Mouse (Mus musculus) neural tube, embryonic 14.5 days (tissue): Measurements from ENCODE around the gene Selenot. TPM values are rescaled to one million over a fixed set of nuclear protein-coding genes. Genes with fewer than 3 reads are reported as not detected.
A peak's percentile ranks its signal among the peaks of the same experiment; 100 is the strongest.

Experiments used
- ATAC-seq: fragments of 200-750 bp; cut with Nextera tagmentation; 2 replicates; pipeline ENCODE4 v1.8.0; 2017; ENCODE audit warnings: low read depth, mild to moderate bottlenecking, moderate TSS enrichment, moderate library complexity
- H3K27ac ChIP-seq: fragments of 300-500 bp; sonication (generic); 2 replicates; pipeline ENCODE4 v1.5.1; 2014; ENCODE audit warnings: low read depth, mild to moderate bottlenecking, control low read depth, low read length, moderate library complexity, mixed read lengths
- H3K27me3 ChIP-seq: fragments of 300-500 bp; sonication (generic); 2 replicates; pipeline ENCODE4 v1.6.1; 2014; ENCODE audit warnings: low read length; ENCODE audit not compliant: control insufficient read depth, insufficient read depth
- H3K36me3 ChIP-seq: fragments of 300-500 bp; sonication (generic); 2 replicates; pipeline ENCODE4 v1.6.1; 2014; ENCODE audit warnings: low read length, mixed read lengths; ENCODE audit not compliant: control insufficient read depth, insufficient read depth
- H3K4me1 ChIP-seq: fragments of 300-500 bp; sonication (generic); 2 replicates; pipeline ENCODE4 v1.6.1; 2014; ENCODE audit warnings: low read length; ENCODE audit not compliant: control insufficient read depth, insufficient read depth
- H3K4me2 ChIP-seq: fragments of 300-500 bp; sonication (generic); 2 replicates; pipeline ENCODE4 v1.6.1; 2014; ENCODE audit warnings: mild to moderate bottlenecking, low read depth, low read length, control low read depth
- H3K4me3 ChIP-seq: fragments of 300-500 bp; sonication (generic); 2 replicates; pipeline ENCODE4 v1.5.1; 2014; ENCODE audit warnings: low read depth, low read length, control low read depth, mixed read lengths
- H3K9ac ChIP-seq: fragments of 300-500 bp; sonication (generic); replicated peaks from 2 replicates; pipeline ENCODE4 v1.6.1; 2014; ENCODE audit warnings: low read depth, mild to moderate bottlenecking, control low read depth, low read length, mixed read lengths
- H3K9me3 ChIP-seq: fragments of 300-500 bp; sonication (generic); 2 replicates; pipeline ENCODE4 v1.6.1; 2016; ENCODE audit warnings: low read length; ENCODE audit not compliant: control insufficient read depth
- WGBS: fragments of 180-500 bp; shearing (Covaris S2); extraction: QIAGEN DNeasy Blood & Tissue Kit; methylation state at CpG from one replicate; pipeline ENCODE4 v1.1.7; 2014; 5-methylcytosine and 5-hydroxymethylcytosine counted together
- polyA plus RNA-seq: library from polyadenylated mRNA; unstranded; fragments of >200 nt; fragmentation: Nextera tagmentation; extraction: Ambion mirVana; gene quantifications from 2 replicates; pipeline ENCODE4 v1.2.1, GENCODE M21; 2014

The Selenot gene
- polyA plus RNA-seq, 1 experiment from 2014 or later: 36.7 TPM

DNA sequence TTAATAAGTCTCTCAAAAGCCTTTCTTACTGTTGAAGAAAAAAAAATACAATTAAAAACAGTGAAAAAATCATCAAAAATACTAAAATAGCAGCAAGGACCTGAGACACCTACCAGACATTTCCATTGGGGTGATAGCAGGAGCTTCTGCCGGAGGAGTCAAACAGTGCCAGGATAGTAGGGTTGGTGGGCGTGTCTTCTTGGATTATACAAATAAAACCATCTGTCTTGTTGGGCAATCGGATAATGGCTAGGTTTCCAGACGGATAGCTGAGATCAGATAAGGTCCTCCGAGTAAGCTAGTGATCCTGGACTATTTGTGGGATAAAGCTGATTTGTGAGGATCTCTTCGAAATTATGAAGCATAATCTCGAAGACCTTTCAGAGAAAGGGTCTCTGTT, 44.6 kb downstream of the Selenot start:
- Histone ChIP-seq H3K4me3 (no peak overlapping the region), H3K4me1 (no peaks in the 10 kb centered on the region), H3K27ac (no peak overlapping the region), H3K4me2 (no peak overlapping the region), H3K36me3 (no peaks in the 10 kb centered on the region), H3K9me3 (no peaks in the 10 kb centered on the region), H3K27me3 (no peaks in the 10 kb centered on the region), H3K9ac (no peak overlapping the region)
- WGBS: 84% methylated on average over 7 of the region's 7 CpGs
- no peak for ATAC-seq

DNA sequence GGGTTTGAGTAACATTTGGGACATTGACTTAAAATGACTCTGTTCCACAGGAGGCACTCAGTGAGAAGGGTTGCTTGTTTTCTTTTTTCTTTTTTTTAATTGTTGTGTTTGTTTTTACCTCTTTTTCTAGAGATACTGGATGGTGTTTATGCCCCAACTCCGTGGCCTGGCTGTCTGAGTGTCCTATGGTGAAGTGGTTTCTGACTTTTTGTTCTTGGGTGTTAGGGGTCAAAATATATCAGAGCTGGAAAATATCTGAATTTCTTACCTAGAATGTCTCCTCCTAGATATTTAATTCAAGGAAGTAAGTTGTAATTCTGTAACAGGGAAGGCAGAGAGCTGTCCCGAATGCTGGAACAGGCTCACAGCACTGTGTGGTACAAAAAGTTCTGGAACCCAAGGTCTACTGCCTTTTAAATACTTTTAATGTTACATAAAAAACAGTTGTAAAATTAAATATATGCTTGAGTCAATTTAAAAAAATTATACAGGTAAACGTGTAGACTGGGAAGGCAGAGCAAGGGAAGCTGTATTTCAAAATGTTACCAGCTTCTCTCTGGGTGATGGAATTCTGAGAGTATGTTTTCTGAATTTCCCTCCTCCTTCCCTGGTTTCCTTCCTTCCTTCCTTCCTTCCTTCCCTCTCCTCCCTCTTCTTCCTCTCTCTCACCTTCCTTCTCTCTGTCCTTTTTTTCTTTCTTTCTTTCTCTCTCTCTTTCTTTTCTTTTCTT, 46.4 kb downstream of the Selenot start:
- Histone ChIP-seq H3K4me1 (no peaks in the 10 kb centered on the region), H3K9ac (no peak overlapping the region), H3K4me3 (no peak overlapping the region), H3K4me2 (no peak overlapping the region), H3K27ac (no peak overlapping the region), H3K27me3 (no peaks in the 10 kb centered on the region), H3K36me3 (no peaks in the 10 kb centered on the region), H3K9me3 (no peaks in the 10 kb centered on the region)
- WGBS: 79% methylated on average over 3 of the region's 3 CpGs
- no peak for ATAC-seq

DNA sequence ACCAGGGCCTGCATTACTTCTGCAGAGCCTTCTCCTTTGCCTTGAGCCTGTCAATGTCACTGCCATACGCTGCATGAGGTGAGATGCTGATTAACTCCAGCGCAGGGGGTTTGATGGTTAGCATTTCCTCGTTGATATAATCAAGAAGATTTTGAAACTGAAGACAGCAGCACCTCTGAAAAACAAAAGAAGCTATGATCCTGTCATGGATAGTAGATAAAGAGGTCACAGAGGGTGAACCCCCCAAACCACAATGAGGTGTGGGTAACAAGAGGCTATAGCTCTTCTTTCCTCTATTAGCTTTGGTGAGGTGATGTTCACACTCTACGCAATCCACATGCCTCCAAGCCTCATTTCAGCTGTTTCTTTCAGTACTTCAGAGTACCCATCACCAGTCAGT, 48.5 kb downstream of the Selenot start:
- Histone ChIP-seq H3K4me1 (no peaks in the 10 kb centered on the region), H3K27me3 (no peaks in the 10 kb centered on the region), H3K4me2 (no peak overlapping the region), H3K27ac (no peak overlapping the region), H3K9me3 (no peaks in the 10 kb centered on the region), H3K9ac (no peak overlapping the region), H3K36me3 (no peaks in the 10 kb centered on the region), H3K4me3 (no peak overlapping the region)
- WGBS: 92% methylated on average over 4 of the region's 4 CpGs
- ATAC-seq: no peak

DNA sequence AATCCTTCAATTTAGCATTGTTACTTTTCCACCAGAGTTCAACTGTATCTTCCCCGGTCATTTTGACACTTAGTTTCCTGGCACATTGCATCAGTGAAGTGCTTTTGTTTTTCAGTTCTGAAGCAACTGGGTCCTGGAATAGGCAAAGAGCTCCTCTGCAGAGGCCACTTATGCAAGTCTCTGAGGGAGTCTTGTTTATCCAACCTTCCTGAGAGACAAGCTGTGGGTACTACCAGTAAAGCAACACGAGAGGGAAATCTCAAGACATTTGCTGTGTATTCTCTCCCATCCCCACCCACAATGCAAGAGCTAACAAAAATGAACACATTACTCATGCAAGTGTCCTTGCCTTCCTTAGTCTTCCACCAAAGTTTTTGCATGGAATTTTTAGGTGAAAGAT, 55.3 kb downstream of the Selenot start:
- H3K4me3 ChIP-seq: no peak overlapping the region
- no peaks in the 10 kb centered on the region for H3K36me3 ChIP-seq
- H3K9me3 ChIP-seq: no peaks in the 10 kb centered on the region
- H3K4me2 ChIP-seq: no peak overlapping the region
- ATAC-seq: no peak
- H3K9ac ChIP-seq: no peak overlapping the region
- H3K27me3 ChIP-seq: no peaks in the 10 kb centered on the region
- peaks cover 5% of the 10 kb centered on the region; the same call in 1 of the 2 replicates for H3K4me1 ChIP-seq
- WGBS: 92% methylated on average over 2 of the region's 2 CpGs
- H3K27ac ChIP-seq: no peak overlapping the region

DNA sequence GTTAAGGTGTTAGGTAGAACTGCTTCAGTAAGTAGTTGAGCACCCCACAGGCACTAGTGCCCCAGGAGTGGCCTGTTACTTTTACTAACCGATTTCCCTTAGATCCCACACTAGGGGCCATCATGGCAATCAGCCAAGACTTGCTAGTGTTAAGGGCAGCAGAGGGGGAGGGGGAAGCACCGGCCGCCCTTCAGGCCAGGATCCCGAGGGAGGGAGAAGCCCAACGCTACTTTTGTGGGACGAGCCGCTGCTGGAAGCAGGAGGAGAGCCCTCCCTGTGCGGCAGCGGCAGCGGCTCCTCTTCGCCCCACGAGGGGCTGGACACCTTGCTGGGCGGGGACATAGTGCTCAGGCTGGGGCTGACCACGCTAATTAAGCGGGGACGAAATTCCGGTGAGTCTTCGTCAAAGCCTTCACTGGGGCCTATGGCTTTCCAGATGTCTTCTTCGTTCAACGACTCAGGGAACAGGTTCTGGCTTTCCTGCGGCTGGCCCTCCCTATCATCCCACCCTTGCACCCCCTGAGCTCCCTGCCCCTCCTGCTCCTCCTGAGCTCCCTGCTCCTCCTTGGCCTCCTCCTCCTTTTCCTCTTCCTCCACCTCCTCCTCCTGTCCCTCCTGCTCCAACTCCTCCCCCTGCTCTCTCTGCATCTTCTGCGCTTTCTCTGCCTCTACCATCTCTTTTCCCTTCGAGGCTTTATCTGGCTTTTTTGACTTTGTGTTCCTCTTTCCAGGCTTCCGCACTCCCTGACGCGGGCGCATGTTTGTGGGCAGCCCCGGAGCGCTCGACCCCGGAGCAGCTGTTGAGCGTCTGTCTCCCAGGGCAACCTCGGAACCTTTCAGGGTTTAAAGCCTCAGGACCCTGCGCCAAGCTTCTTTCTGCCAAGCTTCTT, 60.2 kb downstream of the Selenot start, which contains the start of gene Erich6:
Erich6 (minus strand) TSS at position 802 of the 890 bp plus-strand sequence.
- H3K9me3 ChIP-seq: no peaks in the 10 kb centered on the region
- no peaks in the 10 kb centered on the region for H3K36me3 ChIP-seq
- under 1% methylated on average over 33 of the region's 34 CpGs for WGBS
- H3K27ac ChIP-seq: no peak within 1 kb of the TSS
- peak within 1 kb of the TSS; percentile 39 for H3K4me3 ChIP-seq
- peaks cover 8% of the 10 kb centered on the region; the same call in 1 of the 2 replicates for H3K4me1 ChIP-seq
- no peaks in the 10 kb centered on the region for H3K27me3 ChIP-seq
- peak within 1 kb of the TSS; percentile 76 for H3K4me2 ChIP-seq
- peak within 1 kb of the TSS; percentile 58 for H3K9ac ChIP-seq
- ATAC-seq: peak; percentile 85

Other genes with a start within 250 kb of the Selenot start
- gene Tsc22d2, start 161.9 kb upstream of the Selenot start, polyA plus RNA-seq: 13.3 and 15.7 TPM in 2 replicates
- gene Eif2a, start 50.8 kb upstream of the Selenot start, polyA plus RNA-seq: 41.4 and 43.4 TPM in 2 replicates
- 46.2 and 68.5 TPM in 2 replicates for gene Serp1, start 50.7 kb upstream of the Selenot start, polyA plus RNA-seq
- gene Erich6, start 60.6 kb downstream of the Selenot start, polyA plus RNA-seq: 0.23 and 0.29 TPM in 2 replicates
- 12.1 and 14.3 TPM in 2 replicates for gene Siah2, start 115.8 kb downstream of the Selenot start, polyA plus RNA-seq
- not detected in 2 replicates for gene Mindy4b-ps, start 245.7 kb downstream of the Selenot start, polyA plus RNA-seq